In the genomic region with DNA sequence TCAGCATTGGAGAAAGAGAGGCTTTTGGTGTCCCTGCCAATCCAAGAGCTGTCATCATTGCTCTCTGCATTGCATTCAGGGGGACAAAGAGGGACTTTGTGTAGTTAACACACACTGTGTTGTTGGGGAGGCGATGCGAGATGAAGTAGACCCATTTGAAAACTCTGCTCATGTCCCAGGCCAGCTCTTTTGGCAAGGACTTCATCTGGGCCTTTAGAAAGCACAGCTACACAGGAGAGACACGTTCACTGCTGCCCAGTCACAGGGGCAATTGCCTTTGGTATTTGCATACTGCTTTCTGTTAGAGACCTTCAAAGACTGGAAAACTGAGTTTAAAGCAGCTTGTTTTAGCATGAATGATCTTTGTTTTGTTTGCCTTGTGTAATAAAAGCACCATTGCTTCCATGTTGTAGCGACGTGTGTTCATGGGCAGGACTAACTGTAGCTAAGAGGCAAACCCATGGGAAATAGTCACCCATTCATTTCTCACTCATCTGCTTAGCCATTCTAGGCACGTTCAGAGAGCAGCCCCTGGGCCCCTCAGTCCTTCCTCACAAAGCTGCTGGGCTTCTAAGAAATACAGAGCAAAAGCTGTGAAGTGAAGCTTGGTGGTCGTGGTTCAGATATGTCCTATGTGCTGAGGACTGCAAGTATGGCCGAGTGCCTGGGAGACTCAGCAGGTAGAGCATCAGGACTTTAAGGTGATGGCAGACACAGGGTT, we compare ENCODE assay signal across 9 mouse cellular contexts.
DNase-seq lines count a peak whose midpoint lies in the region; ATAC-seq lines count a peak whose summit lies in the region.
"Had no signal": no experiment of that assay in that cellular context is flagged by ENCODE, and none has a peak within 500 bp of the region (broad histone marks: within the 10 kb centered on the region; RNA-seq: fewer than 3 reads in every experiment).

No protein-coding gene starts in this region.

- 70% methylated on average over 8 of the region's 8 CpGs for WGBS in forebrain, embryonic 11.5 days
- 46% methylated on average over 8 of the region's 8 CpGs for WGBS in hindbrain, embryonic 16.5 days
- 58% methylated on average over 8 of the region's 8 CpGs for WGBS in midbrain, embryonic 12.5 days

- H3K4me3 ChIP-seq in forebrain, embryonic 11.5 days (ENCODE audit: low read depth, low read length), result no peak overlapping the region
- no peak overlapping the region for H3K4me3 ChIP-seq in hindbrain, embryonic 16.5 days (ENCODE audit: low read length)
- H3K4me3 ChIP-seq in midbrain, embryonic 12.5 days, result no peak overlapping the region
- H3K4me3 ChIP-seq: embryonic facial prominence, embryonic 13.5 days had no signal

- H3K27me3 ChIP-seq in forebrain, embryonic 11.5 days (ENCODE audit: control insufficient read depth, insufficient read depth, low read length), result no peaks in the 10 kb centered on the region
- no peaks in the 10 kb centered on the region for H3K27me3 ChIP-seq in hindbrain, embryonic 16.5 days (replicated peaks; ENCODE audit: control insufficient read depth, insufficient read depth, low read length)
- H3K27me3 ChIP-seq in midbrain, embryonic 12.5 days, result no peaks in the 10 kb centered on the region
- H3K27me3 ChIP-seq: embryonic facial prominence, embryonic 13.5 days had no signal

- no peak overlapping the region for H3K9ac ChIP-seq in forebrain, embryonic 11.5 days (ENCODE audit: low read length)
- no peak overlapping the region for H3K9ac ChIP-seq in hindbrain, embryonic 16.5 days (ENCODE audit: low read depth, low read length)
- H3K9ac ChIP-seq in midbrain, embryonic 12.5 days (replicated peaks), result no peak overlapping the region
- H3K9ac ChIP-seq: embryonic facial prominence, embryonic 13.5 days had no signal

- no peak overlapping the region for H3K4me2 ChIP-seq in forebrain, embryonic 11.5 days (ENCODE audit: low read depth, low read length, severe bottlenecking)
- no peak overlapping the region for H3K4me2 ChIP-seq in hindbrain, embryonic 16.5 days (ENCODE audit: low read length)
- no peak overlapping the region for H3K4me2 ChIP-seq in midbrain, embryonic 12.5 days (replicated peaks)
- H3K4me2 ChIP-seq: embryonic facial prominence, embryonic 13.5 days had no signal

- DNase-seq in brain, adult 2 months (ENCODE audit: low read depth, low spot score), result peak; percentile 88
- DNase-seq in forebrain, embryonic 11.5 days (ENCODE audit: low spot score), result peak; percentile 35
- DNase-seq in retina, embryonic 14.5 days (ENCODE audit: low spot score), result no peak
- DNase-seq: gastrocnemius, postnatal 14 days had no signal

- no peaks in the 10 kb centered on the region for H3K4me1 ChIP-seq in forebrain, embryonic 11.5 days (replicated peaks; ENCODE audit: control insufficient read depth, insufficient read depth, low read length)
- H3K4me1 ChIP-seq in hindbrain, embryonic 16.5 days (ENCODE audit: control insufficient read depth, insufficient read depth, low read depth, low read length), result no peaks in the 10 kb centered on the region
- peaks cover 11% of the 10 kb centered on the region for H3K4me1 ChIP-seq in midbrain, embryonic 12.5 days
- H3K4me1 ChIP-seq: embryonic facial prominence, embryonic 13.5 days had no signal

- H3K27ac ChIP-seq in forebrain, embryonic 11.5 days (ENCODE audit: low read depth, low read length), result no peak overlapping the region
- peak overlapping the region; percentile 68 for H3K27ac ChIP-seq in hindbrain, embryonic 16.5 days (ENCODE audit: low read depth, low read length)
- 0 out of 2 replicates have a peak overlapping the region, but pooled peaks have one; percentile 8 for H3K27ac ChIP-seq in midbrain, embryonic 12.5 days (replicated peaks)
- H3K27ac ChIP-seq: embryonic facial prominence, embryonic 13.5 days had no signal

- H3K9me3 ChIP-seq in forebrain, embryonic 11.5 days (ENCODE audit: control insufficient read depth, low read length), result no peaks in the 10 kb centered on the region
- no peaks in the 10 kb centered on the region for H3K9me3 ChIP-seq in hindbrain, embryonic 16.5 days (ENCODE audit: control insufficient read depth, low read length)
- H3K9me3 ChIP-seq in midbrain, embryonic 12.5 days, result no peaks in the 10 kb centered on the region
- H3K9me3 ChIP-seq: embryonic facial prominence, embryonic 13.5 days had no signal

- H3K36me3 ChIP-seq in forebrain, embryonic 11.5 days (ENCODE audit: control insufficient read depth, insufficient read depth, low read length), result no peaks in the 10 kb centered on the region
- no peaks in the 10 kb centered on the region for H3K36me3 ChIP-seq in hindbrain, embryonic 16.5 days (ENCODE audit: control insufficient read depth, insufficient read depth, low read length)
- H3K36me3 ChIP-seq in midbrain, embryonic 12.5 days, result no peaks in the 10 kb centered on the region
- H3K36me3 ChIP-seq: embryonic facial prominence, embryonic 13.5 days had no signal

- ATAC-seq in forebrain, embryonic 11.5 days (replicated peaks; ENCODE audit: low FRiP score), result peak; percentile 78
- ATAC-seq in hindbrain, embryonic 16.5 days, result peak; percentile 94
- peak; percentile 81 for ATAC-seq in midbrain, embryonic 12.5 days (ENCODE audit: low FRiP score, low read depth)
- no peak for ATAC-seq in megakaryocyte-erythroid progenitor cell, adult 5-6 weeks (replicated peaks; ENCODE audit: low FRiP score, low TSS enrichment, poor library complexity, severe bottlenecking)
- no peak for ATAC-seq in cerebellum, adult (ENCODE audit: insufficient number of reproducible peaks, low FRiP score, low TSS enrichment)

Comparison
In these comparisons a context has a peak if more than half of its experiments do, and no peak if none do; other contexts are left out.
1. ATAC-seq: peak in forebrain, embryonic 11.5 days (single experiment), hindbrain, embryonic 16.5 days (single experiment) and midbrain, embryonic 12.5 days (single experiment); none in megakaryocyte-erythroid progenitor cell, adult 5-6 weeks (single experiment) and cerebellum, adult (single experiment).